Mouse (Mus musculus): ENCODE data around the gene Rev1. TPM values are rescaled to one million over a fixed set of nuclear protein-coding genes. Genes with fewer than 3 reads are reported as not detected.

Rev1 gene
- polyA plus RNA-seq (2017; shearing (Covaris generic)), result 44.5 TPM

GRCm38 (mm10) chr1:38129501-38130267, at the start of gene Rev1:
Rev1 (minus strand) TSS chr1:38129801.

Other genes with a start within 250 kb of the Rev1 start
- 94.9 TPM for gene Mitd1, start 239.4 kb downstream of the Rev1 start, polyA plus RNA-seq (2017; shearing (Covaris generic))
- gene Mrpl30, start 239.3 kb downstream of the Rev1 start, polyA plus RNA-seq (2017; shearing (Covaris generic)), result 169 TPM
- gene Lyg2, start 213.3 kb downstream of the Rev1 start, polyA plus RNA-seq (2017; shearing (Covaris generic)), result not detected
- not detected for gene Lyg1, start 172.0 kb downstream of the Rev1 start, polyA plus RNA-seq (2017; shearing (Covaris generic))
- 103 TPM for gene Txndc9, start 131.9 kb downstream of the Rev1 start, polyA plus RNA-seq (2017; shearing (Covaris generic))
- 18.2 TPM for gene Eif5b, start 131.8 kb downstream of the Rev1 start, polyA plus RNA-seq (2017; shearing (Covaris generic))